Mouse (Mus musculus) lung, postnatal 36 days (tissue): ENCODE measurements at regions not wholly inside any gene's neighbourhood (a gene's known extent, or its start where the extent isn't known, plus 50 kb on each side); places are given as distances from the start of the nearest gene placed in this dataset.

Source experiments
- DNase-seq: peaks from one replicate; pipeline ENCODE4 v3.0.0; 2022; ENCODE audit warnings: mixed read lengths

GRCm38 (mm10) chr6:95179993-95180392 is 63.0 kb downstream of the Kbtbd8 start:
- no peak for DNase-seq

GRCm38 (mm10) chr6:95182238-95182637 is 65.2 kb downstream of the Kbtbd8 start:
- DNase-seq: no peak

- no peak for DNase-seq
Measured at GRCm38 (mm10) chr6:95185074-95185931, 68.3 kb downstream of the Kbtbd8 start.

- no peak for DNase-seq
Measured at GRCm38 (mm10) chr6:95196631-95197030, 79.6 kb downstream of the Kbtbd8 start.

- no peak for DNase-seq
Measured at GRCm38 (mm10) chr6:95198611-95199010, 81.6 kb downstream of the Kbtbd8 start.

- DNase-seq: no peak
Measured at GRCm38 (mm10) chr6:95202291-95202790, 85.3 kb downstream of the Kbtbd8 start.

- DNase-seq: no peak
Measured at GRCm38 (mm10) chr6:95202978-95203377, 85.9 kb downstream of the Kbtbd8 start.

DNA sequence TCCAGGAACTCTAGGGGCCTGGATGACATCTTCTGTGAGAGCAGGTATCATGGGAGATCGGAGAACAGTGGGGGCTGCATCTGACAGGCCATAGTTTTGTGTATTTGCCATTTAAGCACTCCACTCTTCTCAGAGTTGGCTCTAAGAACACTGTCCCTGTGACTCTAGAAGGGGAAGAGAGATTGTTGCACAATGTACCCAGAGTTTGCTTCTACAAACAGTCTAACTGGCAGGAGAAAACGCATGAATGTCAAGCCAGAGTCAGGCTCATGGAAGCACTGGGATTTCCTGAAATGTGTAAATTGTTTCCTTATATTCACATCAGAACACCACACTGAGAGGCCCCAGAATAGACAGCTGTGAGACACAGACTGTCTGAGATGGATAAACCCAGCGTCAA is 87.2 kb downstream of the Kbtbd8 start:
- DNase-seq: peak; percentile 1

DNA sequence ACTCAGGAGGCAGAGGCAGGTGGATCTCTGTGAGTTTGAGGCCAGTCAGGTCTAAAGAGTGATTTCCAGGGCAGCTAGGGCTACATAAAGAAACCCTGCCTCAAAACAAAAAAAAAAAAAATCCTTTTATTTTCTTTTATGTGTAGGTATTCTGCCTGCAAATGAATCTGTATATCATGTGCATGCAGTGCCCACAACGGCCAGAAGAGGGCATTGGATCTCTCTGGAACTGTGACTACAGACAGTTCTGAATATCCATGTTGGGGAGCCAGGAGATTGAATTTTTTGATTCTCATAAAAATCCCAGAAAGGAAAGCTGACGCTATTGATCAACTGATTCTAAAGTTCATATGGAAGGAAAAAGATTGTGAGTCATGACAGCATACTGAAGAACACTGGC is 90.0 kb downstream of the Kbtbd8 start:
- peak; percentile 65 for DNase-seq

GRCm38 (mm10) chr6:95217431-95217830 is 100.4 kb downstream of the Kbtbd8 start:
- DNase-seq: no peak

DNA sequence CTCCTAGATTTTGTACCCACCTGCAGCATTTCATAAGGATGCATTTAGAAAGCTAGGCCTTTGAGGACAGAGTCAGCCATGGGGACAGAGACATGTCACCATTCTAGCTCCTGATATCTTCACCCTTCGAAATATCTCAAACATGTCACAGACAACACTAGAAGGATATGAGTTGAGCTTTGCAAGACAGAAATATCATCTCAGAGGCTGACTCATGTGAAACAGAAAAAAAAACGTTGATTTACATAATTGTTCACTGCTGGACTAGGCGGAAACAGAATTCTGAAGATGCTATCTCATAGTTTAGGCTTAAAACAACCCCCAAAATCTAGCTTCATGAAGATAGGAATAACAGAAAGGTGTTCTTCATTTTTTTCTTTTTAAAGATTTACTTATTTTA is 101.8 kb downstream of the Kbtbd8 start:
- no peak for DNase-seq

- DNase-seq: peak; percentile 88
Measured at GRCm38 (mm10) chr6:95223537-95223936, 98.4 kb upstream of the Gm10234 start.

GRCm38 (mm10) chr6:95229885-95230284 is 92.0 kb upstream of the Gm10234 start:
- no peak for DNase-seq

GRCm38 (mm10) chr6:95234712-95235111 is 87.2 kb upstream of the Gm10234 start:
- DNase-seq: no peak

- DNase-seq: no peak
Measured at GRCm38 (mm10) chr6:95243657-95244056, 78.3 kb upstream of the Gm10234 start.

DNA sequence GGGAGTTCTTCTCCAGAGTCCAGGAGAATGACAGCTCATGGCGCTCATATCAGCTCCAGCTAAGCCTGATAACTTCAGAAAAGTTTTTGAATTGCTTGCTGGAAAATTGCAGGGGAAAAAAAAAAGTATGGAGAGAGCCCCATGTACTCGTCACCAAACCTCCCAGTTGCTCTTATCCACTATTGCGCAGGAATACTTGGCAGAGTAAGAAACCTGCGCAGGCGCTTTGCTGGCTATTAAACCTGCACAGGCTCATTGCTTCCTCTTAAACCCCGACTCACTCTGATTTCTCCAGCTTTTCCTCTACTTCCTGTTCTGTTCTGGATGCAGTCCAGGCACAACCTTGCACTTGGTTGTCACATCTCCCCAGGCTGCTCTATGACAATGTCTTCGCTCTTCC is 77.0 kb upstream of the Gm10234 start:
- DNase-seq: no peak

DNA sequence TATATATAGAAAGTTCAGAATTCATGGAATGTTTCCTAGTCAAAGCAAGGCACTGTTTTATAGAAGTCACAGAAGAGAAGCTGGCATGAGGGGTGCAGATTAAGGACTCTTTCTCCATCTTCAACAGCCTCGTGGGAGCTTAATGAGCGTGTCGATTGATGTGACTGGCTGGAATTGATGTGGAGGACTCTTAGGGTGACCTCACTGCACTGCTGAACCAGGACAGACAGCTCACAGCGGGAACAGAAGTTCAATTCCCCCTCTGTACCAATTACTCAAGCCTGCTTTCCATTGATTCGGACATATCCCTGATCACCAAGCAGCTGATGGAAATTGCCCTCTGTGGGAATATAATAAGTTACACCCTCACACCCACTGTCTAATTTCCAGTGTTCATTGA is 65.6 kb upstream of the Gm10234 start:
- no peak for DNase-seq

DNA sequence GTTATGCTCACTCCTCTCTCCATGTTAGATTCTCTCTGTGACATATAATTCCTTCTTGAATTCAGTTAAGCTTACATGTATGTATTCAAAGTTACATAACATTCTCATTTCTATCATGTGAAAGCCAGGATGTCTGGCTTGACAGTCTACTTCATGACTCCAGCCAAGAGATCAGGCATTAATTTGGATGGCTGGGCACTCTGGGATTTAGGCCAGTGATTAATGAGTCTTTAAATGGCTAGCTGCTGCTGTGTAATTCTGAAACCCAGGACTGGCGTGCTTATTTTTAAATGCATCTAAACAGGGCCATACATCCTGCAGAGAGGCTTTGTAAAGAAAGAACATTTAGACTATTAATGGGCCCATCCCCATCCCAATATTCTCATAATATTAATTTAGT is 60.9 kb upstream of the Gm10234 start:
- no peak for DNase-seq

- no peak for DNase-seq
Measured at GRCm38 (mm10) chr6:95264011-95264869, 57.7 kb upstream of the Gm10234 start.

GRCm38 (mm10) chr6:95269524-95269923 is 52.4 kb upstream of the Gm10234 start:
- no peak for DNase-seq
